Mouse (Mus musculus) liver, embryonic 12.5 days (tissue): ENCODE measurements at regions not wholly inside any gene's neighbourhood (a gene's known extent, or its start where the extent isn't known, plus 50 kb on each side); places are given as distances from the start of the nearest gene placed in this dataset.

Experiments used
- ATAC-seq: fragments of 200-750 bp; cut with Nextera tagmentation; 2 replicates; pipeline ENCODE4 v1.8.0; 2017; ENCODE audit warnings: moderate number of reproducible peaks, mild to moderate bottlenecking, moderate library complexity
- H3K27ac ChIP-seq: fragments of 300-500 bp; sonication (generic); 2 replicates; pipeline ENCODE4 v1.5.1; 2016; ENCODE audit warnings: mild to moderate bottlenecking
- H3K27me3 ChIP-seq: fragments of 300-500 bp; sonication (generic); replicated peaks from 2 replicates; pipeline ENCODE4 v1.6.1; 2016; ENCODE audit warnings: mild to moderate bottlenecking, moderate library complexity
- H3K36me3 ChIP-seq: fragments of 300-500 bp; sonication (generic); 2 replicates; pipeline ENCODE4 v1.6.1; 2016; ENCODE audit warnings: mild to moderate bottlenecking, moderate library complexity
- H3K4me1 ChIP-seq: fragments of 300-500 bp; sonication (generic); 2 replicates; pipeline ENCODE4 v1.6.1; 2016
- H3K4me2 ChIP-seq: fragments of 300-500 bp; sonication (generic); 2 replicates; pipeline ENCODE4 v1.6.1; 2016; ENCODE audit warnings: mild to moderate bottlenecking, moderate library complexity
- H3K4me3 ChIP-seq: fragments of 300-500 bp; sonication (generic); 2 replicates; pipeline ENCODE4 v1.5.1; 2016; ENCODE audit warnings: mild to moderate bottlenecking, moderate library complexity
- H3K9ac ChIP-seq: fragments of 300-500 bp; sonication (generic); 2 replicates; pipeline ENCODE4 v1.6.1; 2016; ENCODE audit warnings: mild to moderate bottlenecking, moderate library complexity
- H3K9me3 ChIP-seq: fragments of 300-500 bp; sonication (generic); replicated peaks from 2 replicates; pipeline ENCODE4 v1.6.1; 2016; ENCODE audit warnings: mild to moderate bottlenecking, moderate library complexity
- WGBS: fragments of 180-500 bp; shearing (Covaris S2); methylation state at CpG from one replicate; pipeline ENCODE4 v1.1.7; 2016; ENCODE audit not compliant: insufficient replicate concordance; 5-methylcytosine and 5-hydroxymethylcytosine counted together

DNA sequence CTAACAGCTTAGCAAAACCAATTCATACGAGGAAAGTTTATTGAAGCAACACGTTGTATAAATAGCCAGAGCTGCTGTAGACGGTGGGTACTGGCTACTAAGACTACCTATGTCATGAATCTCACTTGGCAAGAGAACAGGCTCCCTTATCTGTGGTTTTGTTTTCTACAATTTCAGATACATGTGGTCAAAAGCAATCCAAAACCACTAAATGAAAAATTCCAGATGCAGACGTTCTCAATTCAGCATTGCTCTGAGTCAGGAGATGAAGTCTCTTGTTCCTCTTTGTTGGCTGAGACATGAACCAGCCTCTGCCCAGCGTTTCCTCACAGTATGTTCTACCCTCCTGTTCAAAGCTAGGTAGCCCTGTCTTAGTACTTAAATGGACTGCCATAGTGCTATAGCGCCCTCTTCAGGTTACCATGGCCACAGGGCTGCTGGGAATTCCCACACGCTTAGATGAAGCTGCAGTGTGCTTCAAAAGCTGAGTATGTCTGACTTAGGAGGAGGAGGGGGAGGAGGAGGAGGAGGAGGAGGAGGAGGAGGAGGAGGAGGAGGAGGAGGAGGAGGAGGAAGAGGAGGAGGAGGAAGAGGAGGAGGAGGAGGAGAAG lies 119.0 kb upstream of the Smyd2 start:
- Histone ChIP-seq H3K27ac (no peak overlapping the region), H3K9ac (no peak overlapping the region), H3K4me1 (peaks cover 16% of the 10 kb centered on the region; the same call in 1 of the 2 replicates), H3K36me3 (no peaks in the 10 kb centered on the region), H3K4me3 (no peak overlapping the region), H3K27me3 (no peaks in the 10 kb centered on the region), H3K9me3 (no peaks in the 10 kb centered on the region), H3K4me2 (no peak overlapping the region)
- no peak for ATAC-seq
- WGBS, result 40% methylated on average over 7 of the region's 7 CpGs

- H3K4me1 ChIP-seq, result peaks cover 10% of the 10 kb centered on the region; the same call in 1 of the 2 replicates
- no peak overlapping the region for H3K4me3 ChIP-seq
- no peak overlapping the region for H3K27ac ChIP-seq
- no peaks in the 10 kb centered on the region for H3K36me3 ChIP-seq
- no peak overlapping the region for H3K9ac ChIP-seq
- no peaks in the 10 kb centered on the region for H3K27me3 ChIP-seq
- WGBS, result 10% methylated on average over 5 of the region's 5 CpGs
- peak; percentile 55; the same call in 1 of the 2 replicates for ATAC-seq
- H3K9me3 ChIP-seq, result no peaks in the 10 kb centered on the region
- no peak overlapping the region for H3K4me2 ChIP-seq
These were observed 115.9 kb upstream of the Smyd2 start for GRCm38 (mm10) chr1:190038046-190038445.

DNA sequence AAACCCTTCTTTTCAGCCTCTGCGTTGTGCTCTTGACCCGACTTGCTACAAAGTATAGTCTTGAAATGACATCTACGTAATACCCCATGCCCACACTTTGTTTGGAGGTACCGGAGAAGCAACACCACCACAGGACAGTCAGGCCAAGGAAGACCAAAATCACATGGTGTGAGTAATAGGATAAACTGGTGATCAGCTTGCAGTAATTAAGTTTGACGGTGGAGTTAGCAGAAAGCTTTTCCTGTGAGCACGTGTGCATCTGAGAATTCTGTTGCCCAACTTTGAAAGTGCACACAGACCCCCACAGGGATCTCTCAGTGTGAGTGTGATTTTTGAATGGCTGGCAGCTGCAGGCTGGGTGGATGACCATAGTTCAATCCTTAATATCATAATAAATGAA lies 114.6 kb upstream of the Smyd2 start:
- Histone ChIP-seq H3K27me3 (no peaks in the 10 kb centered on the region), H3K9ac (no peak overlapping the region), H3K9me3 (no peaks in the 10 kb centered on the region), H3K4me2 (no peak overlapping the region), H3K4me3 (no peak overlapping the region), H3K27ac (no peak overlapping the region), H3K36me3 (no peaks in the 10 kb centered on the region), H3K4me1 (0 out of 2 replicates have a peak, but pooled peaks cover 5% of the 10 kb centered on the region)
- ATAC-seq, result no peak
- 72% methylated on average over 6 of the region's 6 CpGs for WGBS

GRCm38 (mm10) chr1:190035935-190036334 lies 113.8 kb upstream of the Smyd2 start:
- H3K9ac ChIP-seq, result no peak overlapping the region
- no peak overlapping the region for H3K4me2 ChIP-seq
- H3K36me3 ChIP-seq, result no peaks in the 10 kb centered on the region
- H3K4me3 ChIP-seq, result no peak overlapping the region
- 67% methylated on average over 11 of the region's 11 CpGs for WGBS
- ATAC-seq, result no peak
- H3K27ac ChIP-seq, result no peak overlapping the region
- no peaks in the 10 kb centered on the region for H3K9me3 ChIP-seq
- H3K27me3 ChIP-seq, result no peaks in the 10 kb centered on the region
- H3K4me1 ChIP-seq, result 0 out of 2 replicates have a peak, but pooled peaks cover 5% of the 10 kb centered on the region

- Histone ChIP-seq H3K4me3 (no peak overlapping the region), H3K9ac (no peak overlapping the region), H3K4me2 (no peak overlapping the region), H3K27me3 (no peaks in the 10 kb centered on the region), H3K27ac (no peak overlapping the region), H3K4me1 (0 out of 2 replicates have a peak, but pooled peaks cover 5% of the 10 kb centered on the region), H3K9me3 (no peaks in the 10 kb centered on the region), H3K36me3 (no peaks in the 10 kb centered on the region)
- no peak for ATAC-seq
- 66% methylated on average over 5 of the region's 5 CpGs for WGBS
These were observed 111.9 kb upstream of the Smyd2 start for GRCm38 (mm10) chr1:190034091-190034490.

- Histone ChIP-seq H3K36me3 (no peaks in the 10 kb centered on the region), H3K4me2 (no peak overlapping the region), H3K9ac (no peak overlapping the region), H3K4me1 (no peaks in the 10 kb centered on the region), H3K27me3 (no peaks in the 10 kb centered on the region), H3K9me3 (no peaks in the 10 kb centered on the region), H3K27ac (no peak overlapping the region), H3K4me3 (no peak overlapping the region)
- no peak for ATAC-seq
- WGBS, result 37% methylated on average over 8 of the region's 8 CpGs
These were observed 105.4 kb upstream of the Smyd2 start for GRCm38 (mm10) chr1:190027536-190027935.

- no peaks in the 10 kb centered on the region for H3K36me3 ChIP-seq
- 25% methylated on average over 6 of the region's 6 CpGs for WGBS
- H3K4me1 ChIP-seq, result no peaks in the 10 kb centered on the region
- H3K9ac ChIP-seq, result no peak overlapping the region
- no peak overlapping the region for H3K4me2 ChIP-seq
- H3K27ac ChIP-seq, result no peak overlapping the region
- no peak for ATAC-seq
- peaks cover 22% of the 10 kb centered on the region for H3K27me3 ChIP-seq
- no peak overlapping the region for H3K4me3 ChIP-seq
- no peaks in the 10 kb centered on the region for H3K9me3 ChIP-seq
These were observed 87.3 kb upstream of the Smyd2 start for GRCm38 (mm10) chr1:190009466-190009865.

DNA sequence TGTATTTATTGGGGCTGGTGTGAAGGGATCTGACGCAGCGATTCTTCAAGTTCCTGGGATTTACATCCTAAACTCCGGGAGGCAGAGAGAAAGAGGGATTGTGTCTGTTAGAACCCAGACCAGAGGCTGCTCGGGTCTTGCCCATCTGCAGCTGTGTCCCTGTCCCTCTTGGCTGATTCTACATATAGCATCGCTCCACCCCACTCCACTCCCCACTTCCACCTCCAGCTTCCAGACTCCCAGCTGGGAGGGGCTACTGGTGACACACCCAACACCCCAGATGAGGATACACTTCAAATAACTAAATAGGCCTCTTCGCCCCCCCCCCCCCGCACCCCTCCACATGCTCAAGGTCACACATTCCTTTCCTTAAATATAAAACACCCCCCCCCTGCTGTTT lies 85.1 kb upstream of the Smyd2 start:
- peaks cover 22% of the 10 kb centered on the region for H3K27me3 ChIP-seq
- H3K4me1 ChIP-seq, result no peaks in the 10 kb centered on the region
- WGBS, result 49% methylated on average over 7 of the region's 7 CpGs
- H3K4me3 ChIP-seq, result no peak overlapping the region
- no peak overlapping the region for H3K9ac ChIP-seq
- no peak for ATAC-seq
- H3K4me2 ChIP-seq, result no peak overlapping the region
- no peaks in the 10 kb centered on the region for H3K9me3 ChIP-seq
- no peaks in the 10 kb centered on the region for H3K36me3 ChIP-seq
- no peak overlapping the region for H3K27ac ChIP-seq

GRCm38 (mm10) chr1:190001084-190001483 lies 78.9 kb upstream of the Smyd2 start:
- Histone ChIP-seq H3K27ac (no peak overlapping the region), H3K4me3 (no peak overlapping the region), H3K27me3 (no peaks in the 10 kb centered on the region), H3K4me2 (no peak overlapping the region), H3K9me3 (no peaks in the 10 kb centered on the region), H3K4me1 (no peaks in the 10 kb centered on the region), H3K9ac (no peak overlapping the region), H3K36me3 (no peaks in the 10 kb centered on the region)
- ATAC-seq, result no peak
- 69% methylated on average over 4 of the region's 4 CpGs for WGBS

DNA sequence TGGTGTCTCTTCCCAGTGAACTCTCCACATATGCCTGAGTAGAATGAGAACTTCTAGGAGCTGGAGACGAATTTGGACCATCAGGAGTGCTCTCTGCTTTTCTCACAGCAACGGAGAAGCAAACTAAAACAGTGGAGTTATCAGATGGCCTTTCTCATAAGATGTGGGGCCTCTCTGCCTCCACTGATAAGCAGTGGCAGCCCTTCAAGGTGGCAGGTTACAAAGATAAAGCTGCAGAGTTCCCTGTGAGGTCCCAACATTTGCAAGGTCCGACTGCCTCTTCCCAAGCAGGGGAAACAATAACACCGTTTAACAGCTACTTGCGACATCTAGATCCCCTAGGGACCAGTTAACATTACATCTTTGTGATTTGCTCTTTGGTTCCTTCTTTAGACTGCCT lies 71.5 kb upstream of the Smyd2 start:
- WGBS, result 21% methylated on average over 5 of the region's 5 CpGs
- Histone ChIP-seq H3K9me3 (no peaks in the 10 kb centered on the region), H3K9ac (no peak overlapping the region), H3K27ac (no peak overlapping the region), H3K4me2 (no peak overlapping the region), H3K27me3 (peaks cover 18% of the 10 kb centered on the region), H3K36me3 (no peaks in the 10 kb centered on the region), H3K4me1 (peaks cover 7% of the 10 kb centered on the region; the same call in 1 of the 2 replicates), H3K4me3 (no peak overlapping the region)
- ATAC-seq, result no peak

- no peak for ATAC-seq
- Histone ChIP-seq H3K4me1 (peaks cover 7% of the 10 kb centered on the region; the same call in 1 of the 2 replicates), H3K36me3 (no peaks in the 10 kb centered on the region), H3K27ac (no peak overlapping the region), H3K4me3 (no peak overlapping the region), H3K27me3 (peaks cover 23% of the 10 kb centered on the region), H3K9ac (no peak overlapping the region), H3K9me3 (no peaks in the 10 kb centered on the region), H3K4me2 (no peak overlapping the region)
- WGBS, result 71% methylated on average over 3 of the region's 3 CpGs
These were observed 71.1 kb upstream of the Smyd2 start for GRCm38 (mm10) chr1:189993221-189993620.

DNA sequence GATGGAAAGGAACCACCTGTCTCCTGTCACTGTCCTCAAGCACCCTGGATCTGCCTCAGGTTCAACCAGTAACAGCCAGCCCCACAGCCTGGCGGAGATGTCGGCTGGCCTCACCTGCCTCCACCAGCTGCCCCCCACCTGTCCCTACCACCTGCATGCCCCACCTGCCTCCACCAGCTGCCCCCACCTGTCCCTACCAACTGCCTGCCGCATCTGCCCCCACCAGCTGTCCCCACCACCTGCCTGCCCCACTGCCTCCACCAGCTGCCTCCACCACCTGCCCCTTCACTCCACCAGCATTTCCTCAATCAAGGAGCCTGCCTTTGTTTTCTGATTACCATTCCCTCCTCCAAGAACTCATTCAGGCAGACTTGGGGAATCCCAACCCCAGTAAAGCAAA lies 68.9 kb upstream of the Smyd2 start:
- H3K4me3 ChIP-seq, result no peak overlapping the region
- H3K9me3 ChIP-seq, result no peaks in the 10 kb centered on the region
- no peak overlapping the region for H3K27ac ChIP-seq
- H3K4me2 ChIP-seq, result no peak overlapping the region
- H3K9ac ChIP-seq, result no peak overlapping the region
- peaks cover 30% of the 10 kb centered on the region for H3K27me3 ChIP-seq
- 83% methylated on average over 3 of the region's 3 CpGs for WGBS
- no peak for ATAC-seq
- peaks cover 7% of the 10 kb centered on the region; the same call in 1 of the 2 replicates for H3K4me1 ChIP-seq
- H3K36me3 ChIP-seq, result no peaks in the 10 kb centered on the region
